Mouse (Mus musculus): ENCODE results near the gene Commd9. TPM values are rescaled to one million over a fixed set of nuclear protein-coding genes. Genes with fewer than 3 reads are reported as not detected.

The Commd9 gene
- 1.4 TPM for polyA plus RNA-seq (2014; fragmentation: Illumina TruSeq; extraction: RNeasy Lipid Tissue Mini Kit (QIAGEN cat#74804); ENCODE audit: low read depth, low replicate concordance)

GRCm38 (mm10) chr2:101885768-101886438 lies at the start of gene Commd9:
Gene Commd9 (plus strand): TSS chr2:101886247.

GRCm38 (mm10) chr2:101882998-101883397 lies 3.0 kb upstream of the Commd9 start, which contains the start of gene Prr5l:
Gene Prr5l (minus strand): TSS chr2:101883027.

Other genes starting within 250 kb of the Commd9 start
- not detected for gene Rag1, start 236.7 kb upstream of the Commd9 start, polyA plus RNA-seq (2014; fragmentation: Illumina TruSeq; extraction: RNeasy Lipid Tissue Mini Kit (QIAGEN cat#74804); ENCODE audit: low read depth, low replicate concordance)
- gene B230118H07Rik, start 236.7 kb upstream of the Commd9 start, polyA plus RNA-seq (2014; fragmentation: Illumina TruSeq; extraction: RNeasy Lipid Tissue Mini Kit (QIAGEN cat#74804); ENCODE audit: low read depth, low replicate concordance), result 138 TPM
- gene Traf6, start 207.8 kb upstream of the Commd9 start, polyA plus RNA-seq (2014; fragmentation: Illumina TruSeq; extraction: RNeasy Lipid Tissue Mini Kit (QIAGEN cat#74804); ENCODE audit: low read depth, low replicate concordance), result 37.7 TPM
- 2.7 TPM for gene Prr5l, start 3.2 kb upstream of the Commd9 start, polyA plus RNA-seq (2014; fragmentation: Illumina TruSeq; extraction: RNeasy Lipid Tissue Mini Kit (QIAGEN cat#74804); ENCODE audit: low read depth, low replicate concordance)